Mouse (Mus musculus): ENCODE data around the gene Olfr593. TPM values are rescaled to one million over a fixed set of nuclear protein-coding genes. Genes with fewer than 3 reads are reported as not detected.
"Not testable (repeated sequence)": the region's sequence is repeated elsewhere in the genome, so short reads cannot be mapped to it uniquely, and the experiment has no call there.

The Olfr593 gene
- not detected in 2 replicates for polyA plus RNA-seq (2015; fragmentation: Nextera tagmentation; extraction: Ambion mirVana)

- no peak within 1 kb of the TSS for H3K4me2 ChIP-seq (replicated peaks)
- H3K9me3 ChIP-seq = no peaks in the 10 kb centered on the region
- no peaks in the 10 kb centered on the region for H3K27me3 ChIP-seq
- no peak within 1 kb of the TSS for H3K27ac ChIP-seq (replicated peaks)
- H3K9ac ChIP-seq (replicated peaks) = no peak within 1 kb of the TSS
- no peak for ATAC-seq (replicated peaks)
- no peaks in the 10 kb centered on the region for H3K36me3 ChIP-seq
- H3K4me3 ChIP-seq = no peak within 1 kb of the TSS
- no peaks in the 10 kb centered on the region for H3K4me1 ChIP-seq
- 71% methylated on average over 1 of the region's 1 CpGs for WGBS
Measured at GRCm38 (mm10) chr7:103211562-103211961, at the start of gene Olfr593. Gene Olfr593 (plus strand): TSS chr7:103211862.

- WGBS = 80% methylated on average over 5 of the region's 5 CpGs
- Histone ChIP-seq H3K9ac (replicated peaks) (no peak overlapping the region), H3K36me3 (no peaks in the 10 kb centered on the region), H3K4me1 (no peaks in the 10 kb centered on the region), H3K4me2 (replicated peaks) (no peak overlapping the region), H3K27me3 (no peaks in the 10 kb centered on the region), H3K27ac (replicated peaks) (no peak overlapping the region), H3K4me3 (no peak overlapping the region), H3K9me3 (no peaks in the 10 kb centered on the region)
- ATAC-seq (replicated peaks) = no peak
Measured at GRCm38 (mm10) chr7:103169697-103170096, 42.0 kb upstream of the Olfr593 start.

GRCm38 (mm10) chr7:103178240-103178639, 33.4 kb upstream of the Olfr593 start, which contains the start of gene Olfr591:
Gene Olfr591 (minus strand): TSS chr7:103178340.
- ATAC-seq (replicated peaks) = no peak
- Histone ChIP-seq H3K36me3 (no peaks in the 10 kb centered on the region), H3K4me3 (no peak within 1 kb of the TSS), H3K4me1 (no peaks in the 10 kb centered on the region), H3K27me3 (no peaks in the 10 kb centered on the region), H3K9ac (replicated peaks) (no peak within 1 kb of the TSS), H3K9me3 (0 out of 2 replicates have a peak, but pooled peaks cover 4% of the 10 kb centered on the region), H3K4me2 (replicated peaks) (no peak within 1 kb of the TSS), H3K27ac (replicated peaks) (no peak within 1 kb of the TSS)
- WGBS = 76% methylated on average over 1 of the region's 1 CpGs

DNA sequence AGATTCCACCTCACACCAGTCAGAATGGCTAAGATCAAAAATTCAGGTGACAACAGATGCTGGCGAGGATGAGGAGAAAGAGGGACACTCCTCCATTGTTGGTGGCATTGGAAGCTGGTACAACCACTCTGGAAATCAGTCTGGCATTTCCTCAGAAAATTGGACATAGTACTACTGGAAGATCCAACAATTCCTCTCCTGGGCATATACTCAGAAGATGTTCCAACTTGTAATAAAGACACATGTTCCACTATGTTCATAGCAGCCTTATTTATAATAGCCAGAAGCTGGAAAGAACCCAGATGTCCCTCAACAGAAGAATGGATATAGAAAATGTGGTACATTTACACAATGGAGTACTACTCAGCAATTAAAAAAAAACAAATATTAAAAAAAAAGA, 27.2 kb upstream of the Olfr593 start, which contains the start of gene Olfr592:
Olfr592 (plus strand) TSS at position 301 of the 400 bp plus-strand sequence.
- not testable (repeated sequence) for H3K4me1 ChIP-seq; H3K9me3 ChIP-seq; H3K27ac ChIP-seq (replicated peaks); H3K4me3 ChIP-seq; H3K36me3 ChIP-seq; ATAC-seq (replicated peaks); H3K27me3 ChIP-seq; H3K4me2 ChIP-seq (replicated peaks); H3K9ac ChIP-seq (replicated peaks)
- WGBS = 81% methylated on average over 1 of the region's 1 CpGs

GRCm38 (mm10) chr7:103212050-103212449, 388 bp downstream of the Olfr593 start:
- not testable (repeated sequence) for H3K9ac ChIP-seq (replicated peaks); ATAC-seq (replicated peaks); H3K27ac ChIP-seq (replicated peaks); H3K4me2 ChIP-seq (replicated peaks); H3K4me3 ChIP-seq; H3K27me3 ChIP-seq; H3K36me3 ChIP-seq; H3K4me1 ChIP-seq; H3K9me3 ChIP-seq
- WGBS = 87% methylated on average over 5 of the region's 5 CpGs

GRCm38 (mm10) chr7:103216696-103217095, 5.0 kb downstream of the Olfr593 start, which contains the start of gene Olfr594:
Gene Olfr594 (plus strand): TSS chr7:103216996.
- Histone ChIP-seq H3K4me1 (no peaks in the 10 kb centered on the region), H3K27me3 (no peaks in the 10 kb centered on the region), H3K4me3 (no peak within 1 kb of the TSS), H3K4me2 (replicated peaks) (no peak within 1 kb of the TSS), H3K27ac (replicated peaks) (no peak within 1 kb of the TSS), H3K9ac (replicated peaks) (no peak within 1 kb of the TSS), H3K9me3 (no peaks in the 10 kb centered on the region), H3K36me3 (no peaks in the 10 kb centered on the region)
- ATAC-seq (replicated peaks) = no peak

GRCm38 (mm10) chr7:103252405-103252804, 40.7 kb downstream of the Olfr593 start, which contains the start of gene Usp17ld:
Gene Usp17ld (minus strand): TSS chr7:103252505.
- ATAC-seq (replicated peaks); H3K4me2 ChIP-seq (replicated peaks); H3K27ac ChIP-seq (replicated peaks): not testable (repeated sequence)

More at GRCm38 (mm10) chr7:103252405-103252804, 40.7 kb downstream of the Olfr593 start, which contains the start of gene Usp17ld:
- not testable (repeated sequence) for H3K4me3 ChIP-seq; H3K9ac ChIP-seq (replicated peaks); H3K36me3 ChIP-seq; H3K9me3 ChIP-seq; H3K4me1 ChIP-seq; H3K27me3 ChIP-seq

Small RNA genes lying within 50 kb of the gene (microRNA-seq; reads per million reads assigned to microRNA genes)
- gene Gm25171 = not detected

Other genes with a start within 250 kb of the Olfr593 start
- not detected in 2 replicates for gene Olfr576, start 249.2 kb upstream of the Olfr593 start, polyA plus RNA-seq (2015; fragmentation: Nextera tagmentation; extraction: Ambion mirVana)
- not detected in 2 replicates for gene Olfr577, start 235.9 kb upstream of the Olfr593 start, polyA plus RNA-seq (2015; fragmentation: Nextera tagmentation; extraction: Ambion mirVana)
- not detected in 2 replicates for gene Olfr578, start 222.5 kb upstream of the Olfr593 start, polyA plus RNA-seq (2015; fragmentation: Nextera tagmentation; extraction: Ambion mirVana)
- gene Olfr582, start 173.8 kb upstream of the Olfr593 start, polyA plus RNA-seq (2015; fragmentation: Nextera tagmentation; extraction: Ambion mirVana) = not detected in 2 replicates
- gene Olfr583, start 160.6 kb upstream of the Olfr593 start, polyA plus RNA-seq (2015; fragmentation: Nextera tagmentation; extraction: Ambion mirVana) = not detected in 2 replicates
- gene Olfr584, start 130.0 kb upstream of the Olfr593 start, polyA plus RNA-seq (2015; fragmentation: Nextera tagmentation; extraction: Ambion mirVana) = not detected in 2 replicates
- not detected in 2 replicates for gene Olfr585, start 114.1 kb upstream of the Olfr593 start, polyA plus RNA-seq (2015; fragmentation: Nextera tagmentation; extraction: Ambion mirVana)
- not detected in 2 replicates for gene Olfr586, start 86.2 kb upstream of the Olfr593 start, polyA plus RNA-seq (2015; fragmentation: Nextera tagmentation; extraction: Ambion mirVana)
- gene Olfr588-ps1, start 71.0 kb upstream of the Olfr593 start, polyA plus RNA-seq (2015; fragmentation: Nextera tagmentation; extraction: Ambion mirVana) = not detected in 2 replicates
- gene Olfr589, start 55.5 kb upstream of the Olfr593 start, polyA plus RNA-seq (2015; fragmentation: Nextera tagmentation; extraction: Ambion mirVana) = not detected in 2 replicates
- not detected in 2 replicates for gene Olfr591, start 33.5 kb upstream of the Olfr593 start, polyA plus RNA-seq (2015; fragmentation: Nextera tagmentation; extraction: Ambion mirVana)
- gene Olfr592, start 27.1 kb upstream of the Olfr593 start, polyA plus RNA-seq (2015; fragmentation: Nextera tagmentation; extraction: Ambion mirVana) = not detected in 2 replicates
- not detected in 2 replicates for gene Olfr594, start 5.1 kb downstream of the Olfr593 start, polyA plus RNA-seq (2015; fragmentation: Nextera tagmentation; extraction: Ambion mirVana)
- not detected in 2 replicates for gene Usp17ld, start 40.6 kb downstream of the Olfr593 start, polyA plus RNA-seq (2015; fragmentation: Nextera tagmentation; extraction: Ambion mirVana)
- gene Olfr596, start 93.8 kb downstream of the Olfr593 start, polyA plus RNA-seq (2015; fragmentation: Nextera tagmentation; extraction: Ambion mirVana) = not detected in 2 replicates
- gene Olfr597, start 104.5 kb downstream of the Olfr593 start, polyA plus RNA-seq (2015; fragmentation: Nextera tagmentation; extraction: Ambion mirVana) = not detected in 2 replicates
- gene Olfr598, start 111.7 kb downstream of the Olfr593 start, polyA plus RNA-seq (2015; fragmentation: Nextera tagmentation; extraction: Ambion mirVana) = not detected in 2 replicates
- gene Olfr599, start 124.1 kb downstream of the Olfr593 start, polyA plus RNA-seq (2015; fragmentation: Nextera tagmentation; extraction: Ambion mirVana) = not detected in 2 replicates
- not detected in 2 replicates for gene Olfr600, start 137.8 kb downstream of the Olfr593 start, polyA plus RNA-seq (2015; fragmentation: Nextera tagmentation; extraction: Ambion mirVana)
- gene Olfr601, start 150.8 kb downstream of the Olfr593 start, polyA plus RNA-seq (2015; fragmentation: Nextera tagmentation; extraction: Ambion mirVana) = not detected in 2 replicates
- gene Olfr603, start 174.3 kb downstream of the Olfr593 start, polyA plus RNA-seq (2015; fragmentation: Nextera tagmentation; extraction: Ambion mirVana) = not detected in 2 replicates
- gene Usp17lc, start 203.2 kb downstream of the Olfr593 start, polyA plus RNA-seq (2015; fragmentation: Nextera tagmentation; extraction: Ambion mirVana) = not detected in 2 replicates
- gene Olfr605, start 233.6 kb downstream of the Olfr593 start, polyA plus RNA-seq (2015; fragmentation: Nextera tagmentation; extraction: Ambion mirVana) = not detected in 2 replicates
- gene Olfr606, start 237.2 kb downstream of the Olfr593 start, polyA plus RNA-seq (2015; fragmentation: Nextera tagmentation; extraction: Ambion mirVana) = not detected in 2 replicates